Mouse (Mus musculus): Measurements from ENCODE around the gene Olfr54. TPM values are rescaled to one million over a fixed set of nuclear protein-coding genes. Genes with fewer than 3 reads are reported as not detected.

Gene Olfr54
- total RNA-seq, 2 experiments from 2014 or later = not detected

GRCm38 (mm10) chr11:51063841-51064240, 49.8 kb downstream of the Olfr54 start:
- ATAC-seq (replicated peaks; ENCODE audit: low FRiP score, poor library complexity, severe bottlenecking) = no peak

Other genes with a start within 250 kb of the Olfr54 start
- gene Zfp354c, start 186.5 kb upstream of the Olfr54 start, total RNA-seq (2015; ENCODE audit: low replicate concordance) = not detected in 2 replicates
- 0.84 TPM in 1 of 2 replicates, not detected in the other for gene Zfp354c, start 186.5 kb upstream of the Olfr54 start, total RNA-seq (2017; ENCODE audit: low replicate concordance)
- gene Zfp879, start 172.7 kb upstream of the Olfr54 start, total RNA-seq (2015; ENCODE audit: low replicate concordance) = not detected in 2 replicates
- gene Zfp879, start 172.7 kb upstream of the Olfr54 start, total RNA-seq (2017; ENCODE audit: low replicate concordance) = not detected in 2 replicates
- gene Grm6, start 163.6 kb upstream of the Olfr54 start, total RNA-seq (2015; ENCODE audit: low replicate concordance) = 2.3 TPM in 1 of 2 replicates, not detected in the other
- not detected in 2 replicates for gene Grm6, start 163.6 kb upstream of the Olfr54 start, total RNA-seq (2017; ENCODE audit: low replicate concordance)
- gene Zfp454, start 126.6 kb upstream of the Olfr54 start, total RNA-seq (2015; ENCODE audit: low replicate concordance) = not detected in 2 replicates
- not detected in 2 replicates for gene Zfp454, start 126.6 kb upstream of the Olfr54 start, total RNA-seq (2017; ENCODE audit: low replicate concordance)
- 0.63 TPM in 1 of 2 replicates, not detected in the other for gene Zfp2, start 98.1 kb upstream of the Olfr54 start, total RNA-seq (2015; ENCODE audit: low replicate concordance)
- gene Zfp2, start 98.1 kb upstream of the Olfr54 start, total RNA-seq (2017; ENCODE audit: low replicate concordance) = 0.56 TPM in 1 of 2 replicates, not detected in the other
- not detected in 2 replicates for gene Zfp354b, start 82.6 kb upstream of the Olfr54 start, total RNA-seq (2015; ENCODE audit: low replicate concordance)
- not detected in 2 replicates for gene Zfp354b, start 82.6 kb upstream of the Olfr54 start, total RNA-seq (2017; ENCODE audit: low replicate concordance)
- gene 4933414I15Rik, start 70.5 kb upstream of the Olfr54 start, total RNA-seq (2015; ENCODE audit: low replicate concordance) = not detected in 2 replicates
- gene 4933414I15Rik, start 70.5 kb upstream of the Olfr54 start, total RNA-seq (2017; ENCODE audit: low replicate concordance) = not detected in 2 replicates
- gene Prop1, start 60.5 kb upstream of the Olfr54 start, total RNA-seq (2015; ENCODE audit: low replicate concordance) = not detected in 2 replicates
- gene Prop1, start 60.5 kb upstream of the Olfr54 start, total RNA-seq (2017; ENCODE audit: low replicate concordance) = not detected in 2 replicates
- gene Olfr1378, start 47.7 kb upstream of the Olfr54 start, total RNA-seq (2015; ENCODE audit: low replicate concordance) = not detected in 2 replicates
- not detected in 2 replicates for gene Olfr1378, start 47.7 kb upstream of the Olfr54 start, total RNA-seq (2017; ENCODE audit: low replicate concordance)
- gene Olfr1377, start 32.3 kb upstream of the Olfr54 start, total RNA-seq (2015; ENCODE audit: low replicate concordance) = not detected in 2 replicates
- not detected in 2 replicates for gene Olfr1377, start 32.3 kb upstream of the Olfr54 start, total RNA-seq (2017; ENCODE audit: low replicate concordance)
- gene Olfr51, start 10.6 kb upstream of the Olfr54 start, total RNA-seq (2015; ENCODE audit: low replicate concordance) = not detected in 2 replicates
- gene Olfr51, start 10.6 kb upstream of the Olfr54 start, total RNA-seq (2017; ENCODE audit: low replicate concordance) = not detected in 2 replicates
- not detected in 2 replicates for gene Olfr1375, start 33.9 kb downstream of the Olfr54 start, total RNA-seq (2015; ENCODE audit: low replicate concordance)
- not detected in 2 replicates for gene Olfr1375, start 33.9 kb downstream of the Olfr54 start, total RNA-seq (2017; ENCODE audit: low replicate concordance)
- 0.21 TPM in 1 of 2 replicates, not detected in the other for gene Zfp354a, start 45.0 kb downstream of the Olfr54 start, total RNA-seq (2015; ENCODE audit: low replicate concordance)
- not detected in 2 replicates for gene Zfp354a, start 45.0 kb downstream of the Olfr54 start, total RNA-seq (2017; ENCODE audit: low replicate concordance)
- not detected in 2 replicates for gene Gm12569, start 206.2 kb downstream of the Olfr54 start, total RNA-seq (2015; ENCODE audit: low replicate concordance)
- gene Gm12569, start 206.2 kb downstream of the Olfr54 start, total RNA-seq (2017; ENCODE audit: low replicate concordance) = not detected in 2 replicates
- gene Clk4, start 247.5 kb downstream of the Olfr54 start, total RNA-seq (2015; ENCODE audit: low replicate concordance) = 117 and 126 TPM in 2 replicates
- gene Clk4, start 247.5 kb downstream of the Olfr54 start, total RNA-seq (2017; ENCODE audit: low replicate concordance) = 186 and 226 TPM in 2 replicates
- not detected in 2 replicates for gene BC049762, start 248.8 kb downstream of the Olfr54 start, total RNA-seq (2015; ENCODE audit: low replicate concordance)
- not detected in 2 replicates for gene BC049762, start 248.8 kb downstream of the Olfr54 start, total RNA-seq (2017; ENCODE audit: low replicate concordance)

Measured in erythroblast, adult 5-6 weeks (primary cell).